In the genomic region with DNA sequence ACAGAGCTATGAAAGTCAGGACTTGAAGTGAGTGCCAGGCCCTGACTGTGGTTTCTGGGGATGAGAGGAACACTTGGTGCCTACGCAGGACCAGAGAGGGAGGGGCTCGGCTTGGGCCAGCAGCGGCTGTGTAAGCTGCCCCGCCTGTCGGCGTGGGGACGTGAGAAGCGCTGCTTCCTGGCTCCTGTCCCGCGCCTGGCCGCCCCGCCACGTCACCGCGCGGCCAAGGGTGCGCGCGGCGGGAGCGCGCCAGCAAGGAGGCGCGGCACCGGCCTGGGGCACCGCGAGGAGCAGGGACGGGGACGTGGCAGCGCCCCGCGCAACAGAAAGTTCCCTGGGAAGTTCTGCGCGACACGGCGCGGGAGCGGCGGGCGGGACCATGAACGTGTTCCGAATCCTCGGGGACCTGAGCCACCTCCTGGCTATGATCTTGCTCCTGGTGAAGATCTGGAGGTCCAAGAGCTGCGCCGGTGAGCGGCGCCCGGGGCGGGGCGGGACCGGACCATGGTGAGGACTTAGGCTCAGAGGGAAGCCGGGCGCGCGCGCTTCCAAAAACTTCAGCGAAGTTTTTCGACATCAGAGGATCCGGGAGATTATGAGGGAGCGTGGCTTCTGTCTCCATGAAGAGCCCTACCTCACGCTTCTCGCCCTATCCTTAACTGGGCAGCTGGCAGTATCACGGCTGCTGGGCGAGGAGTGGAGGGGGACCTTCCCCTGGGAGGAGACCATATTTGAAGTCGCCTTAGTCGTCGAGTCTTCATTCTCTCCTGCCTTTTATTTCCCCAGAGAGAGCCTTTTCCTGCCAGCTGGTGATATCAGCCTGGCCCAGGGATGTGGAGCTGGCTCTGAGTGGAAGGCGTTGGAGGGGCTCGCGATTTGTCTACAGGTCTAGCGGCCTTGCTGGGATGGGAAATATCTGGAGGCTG, we compare ENCODE assay signal across 8 mouse cellular contexts. TPM values are rescaled to one million over a fixed set of nuclear protein-coding genes. Genes with fewer than 3 reads are reported as not detected.
A peak's percentile ranks its signal among the peaks of the same experiment; 100 is the strongest.
DNase-seq lines count a peak whose midpoint lies in the region; ATAC-seq and TF ChIP-seq lines count a peak whose summit lies in the region.

Kdelr3 (plus strand) TSS at position 241 of the 926 bp plus-strand sequence.

- DNase-seq in 3134 (ENCODE audit: extremely low read depth, insufficient read length, low spot score), result peak; percentile 98
- peak; percentile 40 for DNase-seq in T-cell, adult 2 months (ENCODE audit: low spot score)
- DNase-seq in forebrain, embryonic 14.5 days (ENCODE audit: low spot score), result peak; percentile 58
- peak; percentile 82 for DNase-seq in heart, postnatal 36 days
- DNase-seq in left cerebral cortex, postnatal 36 days (ENCODE audit: low spot score in 2 of 2), result peak; percentile 35 to 61
- DNase-seq in stomach, postnatal 0 days (ENCODE audit: low spot score), result peak; percentile 85
- DNase-seq in layer of hippocampus, adult 9-10 months (ENCODE audit: low spot score), result no peak

- H3K27ac ChIP-seq in forebrain, embryonic 14.5 days (ENCODE audit: low read depth, low read length), result no peak within 1 kb of the TSS
- H3K27ac ChIP-seq in stomach, postnatal 0 days (replicated peaks), result peak within 1 kb of the TSS; percentile 77

- H3K4me1 ChIP-seq in forebrain, embryonic 14.5 days (ENCODE audit: control insufficient read depth, insufficient read depth, low read length), result peaks cover 11% of the 10 kb centered on the region
- H3K4me1 ChIP-seq in stomach, postnatal 0 days (replicated peaks; ENCODE audit: control insufficient read depth, insufficient read depth), result peaks cover 9% of the 10 kb centered on the region

- TF ChIP-seq EP300 in stomach, postnatal 0 days (optimal IDR thresholded peaks at IDR 0.05), result no peak

- peak within 1 kb of the TSS; percentile 41 for H3K4me3 ChIP-seq in forebrain, embryonic 14.5 days (ENCODE audit: low read depth, low read length)
- H3K4me3 ChIP-seq in stomach, postnatal 0 days (ENCODE audit: low read depth, low read length), result peak within 1 kb of the TSS; percentile 67

- peak; percentile 41; the same call in 1 of the 2 replicates for TF ChIP-seq CTCF in stomach, postnatal 0 days (IDR thresholded peaks at IDR 0.05; ENCODE audit: low read depth)

- peak within 1 kb of the TSS; percentile 48 for H3K9ac ChIP-seq in forebrain, embryonic 14.5 days (ENCODE audit: low read length)
- peak within 1 kb of the TSS; percentile 77 for H3K9ac ChIP-seq in stomach, postnatal 0 days (ENCODE audit: low read length)

- intact Hi-C loops in heart, postnatal 36 days (cut with DNase I), result no loop called here
- intact Hi-C loops in left cerebral cortex, postnatal 36 days (cut with DNase I), result no loop called here

- peak; percentile 49; the same call in 1 of the 2 replicates for ATAC-seq in forebrain, embryonic 14.5 days
- ATAC-seq in megakaryocyte-erythroid progenitor cell, adult 5-6 weeks (replicated peaks; ENCODE audit: low FRiP score, low TSS enrichment, poor library complexity, severe bottlenecking), result 0 out of 2 replicates have a peak, but pooled peaks have one; percentile 7
- ATAC-seq in stomach, postnatal 0 days (ENCODE audit: low FRiP score, low TSS enrichment), result peak; percentile 77

- peak within 1 kb of the TSS; percentile 81 for H3K4me2 ChIP-seq in forebrain, embryonic 14.5 days (ENCODE audit: low read length)
- H3K4me2 ChIP-seq in stomach, postnatal 0 days (replicated peaks; ENCODE audit: low read depth), result peak within 1 kb of the TSS; percentile 86

- H3K9me3 ChIP-seq in forebrain, embryonic 14.5 days (replicated peaks; ENCODE audit: control insufficient read depth, low read length), result no peaks in the 10 kb centered on the region
- H3K9me3 ChIP-seq in stomach, postnatal 0 days (ENCODE audit: control insufficient read depth, low read length), result no peaks in the 10 kb centered on the region

- WGBS in forebrain, embryonic 14.5 days, result 1% methylated on average over 71 of the region's 71 CpGs
- WGBS in stomach, postnatal 0 days, result under 1% methylated on average over 70 of the region's 71 CpGs

- H3K27me3 ChIP-seq in forebrain, embryonic 14.5 days (replicated peaks; ENCODE audit: control insufficient read depth, insufficient read depth, low read length), result peaks cover 53% of the 10 kb centered on the region
- no peaks in the 10 kb centered on the region for H3K27me3 ChIP-seq in stomach, postnatal 0 days (ENCODE audit: control insufficient read depth, insufficient read depth, low read length)

- no peaks in the 10 kb centered on the region for H3K36me3 ChIP-seq in forebrain, embryonic 14.5 days (ENCODE audit: control insufficient read depth, insufficient read depth, low read length)
- no peaks in the 10 kb centered on the region for H3K36me3 ChIP-seq in stomach, postnatal 0 days (ENCODE audit: control insufficient read depth, insufficient read depth, low read length)

RNA-seq across cellular contexts. Expression of gene Kdelr3, which starts in this region (rescaled TPM):
- polyA plus RNA-seq in forebrain, embryonic 14.5 days (2014; fragmentation: Nextera tagmentation; extraction: Ambion mirVana), result 6.8 and 8.4 TPM in 2 replicates
- total RNA-seq in heart, postnatal 36 days (2021), result 1 to 10 TPM; 6.5 to 7.2 TPM
- 1 to 10 TPM in 1 of 2 experiments, under 1 TPM in 1; 0.59 to 1.1 TPM for total RNA-seq in left cerebral cortex, postnatal 36 days (2021)
- not detected in 2 replicates for total RNA-seq in megakaryocyte-erythroid progenitor cell, adult 5-6 weeks (2014; fragmentation: Nextera tagmentation)
- total RNA-seq in megakaryocyte-erythroid progenitor cell, adult 5-6 weeks (2017), result not detected in 2 replicates
- 65.8 and 81.7 TPM in 2 replicates for polyA plus RNA-seq in stomach, postnatal 0 days (2015; fragmentation: Nextera tagmentation; extraction: Ambion mirVana)

Comparison
In these comparisons a context has a peak if more than half of its experiments do, and no peak if none do; other contexts are left out.
1. Peak in ATAC-seq in megakaryocyte-erythroid progenitor cell, adult 5-6 weeks; RNA of the gene not detected or under 1 TPM.
2. ATAC-seq: peak in every context shown above with its lines; median percentile 77 in stomach, postnatal 0 days; 49 in forebrain, embryonic 14.5 days; 7 in megakaryocyte-erythroid progenitor cell, adult 5-6 weeks.